Mouse (Mus musculus) cerebellum, adult 11-12 months (tissue): ENCODE measurements around the gene Gm3486.
"Not testable (repeated sequence)": the region's sequence is repeated elsewhere in the genome, so short reads cannot be mapped to it uniquely, and the experiment has no call there.

Source experiments
- DNase-seq: peaks from one replicate; pipeline ENCODE4 v3.0.0; 2022

Gene Gm3486

GRCm38 (mm10) chr14:41489385-41489784 is at the start of gene Gm3486:
Gene Gm3486, minus strand, starts transcription at chr14:41489485.
- not testable (repeated sequence) for DNase-seq

GRCm38 (mm10) chr14:41524695-41525094 is 35.4 kb upstream of the Gm3486 start:
- not testable (repeated sequence) for DNase-seq

- not testable (repeated sequence) for DNase-seq
Measured at GRCm38 (mm10) chr14:41520683-41521082, 31.4 kb upstream of the Gm3486 start.

GRCm38 (mm10) chr14:41453418-41453817 is 35.9 kb downstream of the Gm3486 start, which contains the start of gene Gm7954:
Gene Gm7954, minus strand, starts transcription at chr14:41453518.
- not testable (repeated sequence) for DNase-seq
